Mouse (Mus musculus) heart, postnatal 0 days (tissue): ENCODE data around the gene Ifi27l2b. TPM values are rescaled to one million over a fixed set of nuclear protein-coding genes. Genes with fewer than 3 reads are reported as not detected.
"Not testable (repeated sequence)": the region's sequence is repeated elsewhere in the genome, so short reads cannot be mapped to it uniquely, and the experiment has no call there.

Source experiments
- ATAC-seq: fragments of 200-750 bp; cut with Nextera tagmentation; 2 replicates; pipeline ENCODE4 v1.8.0; 2017; ENCODE audit warnings: low read depth, moderate number of reproducible peaks, moderate library complexity; ENCODE audit not compliant: insufficient read depth
- DNase-seq: peaks from one replicate; pipeline ENCODE4 v3.0.0-alpha.2; 2016; ENCODE audit warnings: low spot score
- H3K27ac ChIP-seq: fragments of 300-500 bp; sonication (generic); 2 replicates; pipeline ENCODE4 v1.5.1; 2014; ENCODE audit warnings: low read depth, mild to moderate bottlenecking
- H3K27me3 ChIP-seq: fragments of 300-500 bp; sonication (generic); 2 replicates; pipeline ENCODE4 v1.6.1; 2014; ENCODE audit warnings: low read length, mixed read lengths; ENCODE audit not compliant: control insufficient read depth, insufficient read depth
- H3K36me3 ChIP-seq: fragments of 300-500 bp; sonication (generic); replicated peaks from 2 replicates; pipeline ENCODE4 v1.6.1; 2014; ENCODE audit warnings: low read length, mixed read lengths; ENCODE audit not compliant: control insufficient read depth, insufficient read depth
- H3K4me1 ChIP-seq: fragments of 300-500 bp; sonication (generic); 2 replicates; pipeline ENCODE4 v1.6.1; 2014; ENCODE audit warnings: antibody characterized with exemption; ENCODE audit not compliant: control insufficient read depth, insufficient read depth
- H3K4me2 ChIP-seq: fragments of 300-500 bp; sonication (generic); 2 replicates; pipeline ENCODE4 v1.6.1; 2014; ENCODE audit warnings: low read depth, mild to moderate bottlenecking, low read length, moderate library complexity
- H3K4me3 ChIP-seq: fragments of 300-500 bp; sonication (generic); 2 replicates; pipeline ENCODE4 v1.5.1; 2014; ENCODE audit warnings: low read depth, low read length
- H3K9ac ChIP-seq: fragments of 300-500 bp; sonication (generic); replicated peaks from 2 replicates; pipeline ENCODE4 v1.6.1; 2014; ENCODE audit warnings: low read depth, low read length, mixed read lengths
- H3K9me3 ChIP-seq: fragments of 300-500 bp; sonication (generic); replicated peaks from 2 replicates; pipeline ENCODE4 v1.6.1; 2016; ENCODE audit warnings: low read length; ENCODE audit not compliant: control insufficient read depth
- CTCF ChIP-seq: IDR thresholded peaks from 2 replicates; pipeline ENCODE4 v1.5.1; 2016; ENCODE audit warnings: antibody characterized with exemption, control low read depth, low read depth
- EP300 ChIP-seq: IDR thresholded peaks from 2 replicates; pipeline ENCODE4 v1.6.1; 2016; ENCODE audit warnings: antibody characterized with exemption, low read depth
- WGBS: fragments of 180-500 bp; shearing (Covaris S2); extraction: QIAGEN DNeasy Blood & Tissue Kit; methylation state at CpG from one replicate; pipeline ENCODE4 v1.1.7; 2014; 5-methylcytosine and 5-hydroxymethylcytosine counted together
- polyA plus RNA-seq: library from polyadenylated mRNA; unstranded; fragments of >200 nt; fragmentation: Nextera tagmentation; extraction: Ambion mirVana; gene quantifications from 2 replicates; pipeline ENCODE4 v1.2.1, GENCODE M21; 2015
- total RNA-seq: library from RNA; depleted of rRNA; stranded (reverse); fragments of >200 nt; gene quantifications from 2 replicates; pipeline ENCODE4 v1.2.3, GENCODE M21; 2014; ENCODE audit warnings: low replicate concordance

Ifi27l2b gene
- total and polyA plus RNA-seq, 2 experiments from 2014 or later = 0.63 TPM; not detected in 1

GRCm38 (mm10) chr12:103453361-103453760, 3.7 kb downstream of the Ifi27l2b start:
- no peaks in the 10 kb centered on the region for H3K4me1 ChIP-seq
- no peak overlapping the region for H3K27ac ChIP-seq
- TF ChIP-seq CTCF = no peak
- TF ChIP-seq EP300 = no peak
- H3K4me2 ChIP-seq = no peak overlapping the region
- ATAC-seq (no peak), DNase-seq (no peak)
- no peaks in the 10 kb centered on the region for H3K27me3 ChIP-seq
- H3K4me3 ChIP-seq = no peak overlapping the region
- no peak overlapping the region for H3K9ac ChIP-seq
- no peaks in the 10 kb centered on the region for H3K36me3 ChIP-seq
- H3K9me3 ChIP-seq = no peaks in the 10 kb centered on the region

GRCm38 (mm10) chr12:103445060-103445459, 12.0 kb downstream of the Ifi27l2b start:
- H3K9ac ChIP-seq = no peak overlapping the region
- TF ChIP-seq EP300 (no peak), CTCF (no peak)
- H3K27ac ChIP-seq = no peak overlapping the region
- ATAC-seq (no peak), DNase-seq (no peak)
- H3K9me3 ChIP-seq = no peaks in the 10 kb centered on the region
- no peaks in the 10 kb centered on the region for H3K36me3 ChIP-seq
- 75% methylated on average over 3 of the region's 3 CpGs for WGBS
- no peak overlapping the region for H3K4me2 ChIP-seq
- no peaks in the 10 kb centered on the region for H3K27me3 ChIP-seq
- H3K4me1 ChIP-seq = no peaks in the 10 kb centered on the region
- no peak overlapping the region for H3K4me3 ChIP-seq

GRCm38 (mm10) chr12:103444261-103444660, 12.8 kb downstream of the Ifi27l2b start:
- H3K9me3 ChIP-seq, ATAC-seq, H3K9ac ChIP-seq, H3K27ac ChIP-seq, H3K4me1 ChIP-seq, H3K4me3 ChIP-seq, H3K27me3 ChIP-seq, H3K36me3 ChIP-seq, DNase-seq, H3K4me2 ChIP-seq: not testable (repeated sequence)
- WGBS = 23% methylated on average over 5 of the region's 7 CpGs

GRCm38 (mm10) chr12:103443524-103443923, 13.5 kb downstream of the Ifi27l2b start, which contains the start of gene Ifi27l2a:
Ifi27l2a (minus strand) TSS chr12:103443680.
- WGBS = 44% methylated on average over 3 of the region's 3 CpGs

GRCm38 (mm10) chr12:103437601-103438000, 19.4 kb downstream of the Ifi27l2b start:
- 86% methylated on average over 1 of the region's 1 CpGs for WGBS
- H3K4me3 ChIP-seq = no peak overlapping the region
- no peak overlapping the region for H3K9ac ChIP-seq
- ATAC-seq = no peak
- no peak overlapping the region for H3K4me2 ChIP-seq
- H3K27me3 ChIP-seq = no peaks in the 10 kb centered on the region
- DNase-seq = no peak
- TF ChIP-seq EP300 (no peak), CTCF (no peak)
- 0 out of 2 replicates have a peak, but pooled peaks cover 5% of the 10 kb centered on the region for H3K4me1 ChIP-seq
- H3K9me3 ChIP-seq = no peaks in the 10 kb centered on the region
- no peaks in the 10 kb centered on the region for H3K36me3 ChIP-seq
- no peak overlapping the region for H3K27ac ChIP-seq

More at GRCm38 (mm10) chr12:103443524-103443923, 13.5 kb downstream of the Ifi27l2b start, which contains the start of gene Ifi27l2a:
- ATAC-seq (0 out of 2 replicates have a peak, but pooled peaks have one; percentile 36), DNase-seq (peak; percentile 36)
- TF ChIP-seq EP300 = no peak
- TF ChIP-seq CTCF = no peak
- H3K27me3 ChIP-seq = no peaks in the 10 kb centered on the region
- H3K4me2 ChIP-seq = peak within 1 kb of the TSS; percentile 35
- H3K9me3 ChIP-seq = no peaks in the 10 kb centered on the region
- no peak within 1 kb of the TSS; the same call in 1 of the 2 replicates for H3K9ac ChIP-seq
- 0 out of 2 replicates have a peak within 1 kb of the TSS, but pooled peaks have one; percentile 8 for H3K4me3 ChIP-seq
- H3K27ac ChIP-seq = no peak within 1 kb of the TSS
- H3K4me1 ChIP-seq = no peaks in the 10 kb centered on the region
- no peaks in the 10 kb centered on the region for H3K36me3 ChIP-seq

GRCm38 (mm10) chr12:103434861-103435260, 22.2 kb downstream of the Ifi27l2b start:
- H3K4me2 ChIP-seq = peak overlapping the region; percentile 42

More at GRCm38 (mm10) chr12:103434861-103435260, 22.2 kb downstream of the Ifi27l2b start:
- Histone ChIP-seq H3K36me3 (no peaks in the 10 kb centered on the region), H3K4me1 (0 out of 2 replicates have a peak, but pooled peaks cover 5% of the 10 kb centered on the region), H3K4me3 (no peak overlapping the region), H3K9me3 (no peaks in the 10 kb centered on the region), H3K9ac (no peak overlapping the region), H3K27ac (peak overlapping the region; percentile 86), H3K27me3 (no peaks in the 10 kb centered on the region)
- TF ChIP-seq CTCF (no peak), EP300 (no peak)
- ATAC-seq = no peak
- DNase-seq = no peak
